Mouse (Mus musculus) CD4-positive, CD25-positive, alpha-beta regulatory T cell, adult 4 months (primary cell): ENCODE data around the gene Atad3a. TPM values are rescaled to one million over a fixed set of nuclear protein-coding genes. Genes with fewer than 3 reads are reported as not detected.
"Not testable (repeated sequence)": the region's sequence is repeated elsewhere in the genome, so short reads cannot be mapped to it uniquely, and the experiment has no call there.

Experiments
- ATAC-seq: one replicate; pipeline ENCODE4 v1.8.0; 2017
- polyA plus RNA-seq, 2 experiments: library from polyadenylated mRNA; unstranded; fragments of 100-300 nt; shearing (Covaris generic); gene quantifications; one replicate each; pipeline ENCODE4 v1.2.1; 2017

The Atad3a gene
- 10 to 100 TPM; 22.9 to 32.9 TPM for polyA plus RNA-seq

GRCm38 (mm10) chr4:155760613-155761355 is at the start of gene Atad3a:
Atad3a (minus strand) TSS chr4:155761093.
- ATAC-seq = peak; percentile 91

GRCm38 (mm10) chr4:155807841-155808240 is 46.9 kb upstream of the Atad3a start:
- no peak for ATAC-seq

GRCm38 (mm10) chr4:155803340-155804041 is 42.6 kb upstream of the Atad3a start:
- ATAC-seq = peak; percentile 97

- peak; percentile 58 for ATAC-seq
Measured at GRCm38 (mm10) chr4:155802741-155803339, 41.9 kb upstream of the Atad3a start, which contains the start of gene Mrpl20. Mrpl20 (plus strand) TSS chr4:155802878.

GRCm38 (mm10) chr4:155802075-155802474 is 41.2 kb upstream of the Atad3a start:
- ATAC-seq = no peak

GRCm38 (mm10) chr4:155793730-155794129 is 32.8 kb upstream of the Atad3a start:
- ATAC-seq = no peak

- ATAC-seq = no peak
Measured at GRCm38 (mm10) chr4:155791240-155791933, 30.5 kb upstream of the Atad3a start.

- no peak for ATAC-seq
Measured at GRCm38 (mm10) chr4:155790650-155791161, 29.8 kb upstream of the Atad3a start.

- ATAC-seq = no peak
Measured at GRCm38 (mm10) chr4:155790021-155790489, 29.2 kb upstream of the Atad3a start, which contains the start of gene Ankrd65. Ankrd65 (plus strand) TSS chr4:155790439.

- ATAC-seq = not testable (repeated sequence)
Measured at GRCm38 (mm10) chr4:155788833-155789232, 27.9 kb upstream of the Atad3a start.

- ATAC-seq = no peak
Measured at GRCm38 (mm10) chr4:155788300-155788699, 27.4 kb upstream of the Atad3a start.

GRCm38 (mm10) chr4:155785819-155786218 is 24.9 kb upstream of the Atad3a start, which contains the start of gene Tmem88b:
Tmem88b (minus strand) TSS chr4:155785874.
- no peak for ATAC-seq

- no peak for ATAC-seq
Measured at GRCm38 (mm10) chr4:155785246-155785645, 24.4 kb upstream of the Atad3a start.

- peak; percentile 77 for ATAC-seq
Measured at GRCm38 (mm10) chr4:155784081-155784701, 23.3 kb upstream of the Atad3a start.

- ATAC-seq = no peak
Measured at GRCm38 (mm10) chr4:155783486-155784080, 22.7 kb upstream of the Atad3a start.

- ATAC-seq = no peak
Measured at GRCm38 (mm10) chr4:155780895-155781294, 20.0 kb upstream of the Atad3a start.

- ATAC-seq = no peak
Measured at GRCm38 (mm10) chr4:155779498-155779897, 18.6 kb upstream of the Atad3a start.

GRCm38 (mm10) chr4:155777816-155778215 is 16.9 kb upstream of the Atad3a start:
- no peak for ATAC-seq

GRCm38 (mm10) chr4:155776704-155777335 is 15.9 kb upstream of the Atad3a start:
- ATAC-seq = no peak

GRCm38 (mm10) chr4:155775855-155776254 is 15.0 kb upstream of the Atad3a start:
- ATAC-seq = no peak
